10 mouse cellular contexts compared by ENCODE assay signal in genomic region chr11:31734091-31734490, GRCm38 (mm10).
A peak's percentile ranks its signal among the peaks of the same experiment; 100 is the strongest.
DNase-seq lines count a peak whose midpoint lies in the region; ATAC-seq lines count a peak whose summit lies in the region.
"Had no signal": no experiment of that assay in that cellular context is flagged by ENCODE, and none has a peak within 500 bp of the region (broad histone marks: within the 10 kb centered on the region; RNA-seq: fewer than 3 reads in every experiment).

No protein-coding gene starts in this region.

- WGBS in forebrain, embryonic 10.5 days: 59% methylated on average over 4 of the region's 4 CpGs
- WGBS in neural tube, embryonic 14.5 days: 19% methylated on average over 4 of the region's 4 CpGs

- no peaks in the 10 kb centered on the region for H3K36me3 ChIP-seq in forebrain, embryonic 10.5 days (replicated peaks)
- H3K36me3 ChIP-seq in neural tube, embryonic 14.5 days (ENCODE audit: control insufficient read depth, insufficient read depth, low read length): no peaks in the 10 kb centered on the region
- H3K36me3 ChIP-seq: limb, embryonic 15.5 days had no signal

- no peak overlapping the region for H3K4me2 ChIP-seq in neural tube, embryonic 14.5 days (ENCODE audit: low read depth, low read length)
- H3K4me2 ChIP-seq: limb, embryonic 15.5 days had no signal

- H3K4me3 ChIP-seq in forebrain, embryonic 10.5 days: no peak overlapping the region
- H3K4me3 ChIP-seq in neural tube, embryonic 14.5 days (ENCODE audit: low read depth, low read length): no peak overlapping the region
- H3K4me3 ChIP-seq: limb, embryonic 15.5 days had no signal

- peaks cover 43% of the 10 kb centered on the region for H3K4me1 ChIP-seq in forebrain, embryonic 10.5 days
- H3K4me1 ChIP-seq in neural tube, embryonic 14.5 days (ENCODE audit: control insufficient read depth, insufficient read depth, low read length): peaks cover 2% of the 10 kb centered on the region; the same call in 1 of the 2 replicates

- H3K27ac ChIP-seq in forebrain, embryonic 10.5 days: peak overlapping the region; percentile 67
- peak overlapping the region; percentile 44; the same call in 1 of the 2 replicates for H3K27ac ChIP-seq in neural tube, embryonic 14.5 days (ENCODE audit: low read depth, low read length)
- H3K27ac ChIP-seq: limb, embryonic 15.5 days had no signal

- peak; percentile 71 for ATAC-seq in neural tube, embryonic 14.5 days (ENCODE audit: low read depth)
- ATAC-seq in megakaryocyte-erythroid progenitor cell, adult 5-6 weeks (replicated peaks; ENCODE audit: low FRiP score, low TSS enrichment, poor library complexity, severe bottlenecking): no peak

- no peak overlapping the region for H3K9ac ChIP-seq in neural tube, embryonic 14.5 days (replicated peaks; ENCODE audit: low read depth, low read length)
- H3K9ac ChIP-seq: limb, embryonic 15.5 days had no signal

- H3K27me3 ChIP-seq in forebrain, embryonic 10.5 days (ENCODE audit: poor library complexity, severe bottlenecking): no peaks in the 10 kb centered on the region
- no peaks in the 10 kb centered on the region for H3K27me3 ChIP-seq in neural tube, embryonic 14.5 days (ENCODE audit: control insufficient read depth, insufficient read depth, low read length)
- H3K27me3 ChIP-seq: limb, embryonic 15.5 days had no signal

- no peaks in the 10 kb centered on the region for H3K9me3 ChIP-seq in forebrain, embryonic 10.5 days
- H3K9me3 ChIP-seq in neural tube, embryonic 14.5 days (ENCODE audit: control insufficient read depth, low read length): no peaks in the 10 kb centered on the region
- H3K9me3 ChIP-seq: limb, embryonic 15.5 days had no signal

- DNase-seq in adrenal gland, postnatal 14 days: peak; percentile 41
- DNase-seq in adrenal gland, adult 8-10 months: no peak
- DNase-seq in forebrain, embryonic 10.5 days (ENCODE audit: extremely low spot score, low spot score): no peak
- peak; percentile 76 for DNase-seq in kidney, adult 9 months
- DNase-seq in right cerebral cortex, adult 18-20 months: no peak
- DNase-seq in embryo, embryonic 9.5 days (ENCODE audit: extremely low spot score): no peak
- DNase-seq: heart, adult 18-20 months had no signal

Comparison
In these comparisons a context has a peak if more than half of its experiments do, and no peak if none do; other contexts are left out.
1. DNase-seq: peak in adrenal gland, postnatal 14 days (single experiment) and kidney, adult 9 months (single experiment); none in adrenal gland, adult 8-10 months (single experiment), forebrain, embryonic 10.5 days (single experiment), right cerebral cortex, adult 18-20 months (single experiment) and embryo, embryonic 9.5 days (single experiment).